Mouse (Mus musculus): Measurements from ENCODE around the gene Srm.

DNA sequence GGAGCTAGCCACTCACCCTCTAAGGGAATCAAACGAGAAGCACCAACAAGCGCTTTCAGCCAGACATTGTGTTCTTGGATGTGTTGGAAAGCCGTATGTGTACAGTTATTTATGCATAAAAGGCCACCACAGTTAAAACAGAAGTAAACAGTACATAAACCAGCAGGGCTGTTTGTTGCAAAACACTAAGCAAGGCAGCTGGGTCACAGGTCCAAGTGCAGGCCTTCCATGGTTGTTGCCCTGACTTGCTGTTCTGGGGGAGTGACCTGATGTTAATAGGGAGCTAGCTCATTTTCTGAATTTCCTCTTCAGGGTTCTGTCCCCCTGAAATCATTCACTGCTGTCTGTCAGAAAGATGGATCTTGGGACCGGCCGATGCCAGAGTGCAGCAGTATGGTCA, 18.5 kb downstream of the Srm start:
- no peak for TF ChIP-seq CTCF (IDR thresholded peaks at IDR 0.05; ENCODE audit: low read depth, low read length)
- no peak for TF ChIP-seq POLR2A (IDR thresholded peaks at IDR 0.05; ENCODE audit: insufficient read depth, low read length)
- no peak for TF ChIP-seq EP300 (IDR thresholded peaks at IDR 0.05; ENCODE audit: insufficient read depth, low read depth, low read length)

All from ES-Bruce4 (cell line).